Mouse (Mus musculus): ENCODE results near the gene Itgb1bp2.

GRCm38 (mm10) chrX:101451147-101451546, 2.3 kb downstream of the Itgb1bp2 start:
- no peak for TF ChIP-seq POLR2A (IDR thresholded peaks at IDR 0.05; ENCODE audit: extremely low read depth, insufficient read depth, low read length)
- no peak for TF ChIP-seq CTCF (IDR thresholded peaks at IDR 0.05; ENCODE audit: low read depth, low read length)
